Mouse (Mus musculus) erythroid progenitor cell, adult 5-6 weeks (primary cell): ENCODE data around the gene Fzd7. TPM values are rescaled to one million over a fixed set of nuclear protein-coding genes. Genes with fewer than 3 reads are reported as not detected.
A peak's percentile ranks its signal among the peaks of the same experiment; 100 is the strongest.
"Not testable (repeated sequence)": the region's sequence is repeated elsewhere in the genome, so short reads cannot be mapped to it uniquely, and the experiment has no call there.

Experiments
- ATAC-seq: replicated peaks from 2 replicates; pipeline ENCODE4 v1.8.0; 2016; ENCODE audit warnings: moderate number of reproducible peaks, mild to moderate bottlenecking, moderate TSS enrichment, inconsistent platforms; ENCODE audit not compliant: poor library complexity, low FRiP score, severe bottlenecking
- total RNA-seq, 2 experiments: library from RNA; stranded (forward) in 1 of 2; stranded (reverse) in 1 of 2; fragments of 150-400 nt in 1 of 2; fragments of 186-747, 209-891 nt in 1 of 2; gene quantifications; 2 replicates each; pipeline versions ENCODE4 v1.2.3 to v1.2.4; 2015 to 2017; ENCODE audit warnings: low replicate concordance in 2 of 2

The Fzd7 gene
- total RNA-seq (2015; ENCODE audit: low replicate concordance) (1.1 and 5.4 TPM in 2 replicates), total RNA-seq (2017; ENCODE audit: low replicate concordance) (0.45 and 0.77 TPM in 2 replicates)

DNA sequence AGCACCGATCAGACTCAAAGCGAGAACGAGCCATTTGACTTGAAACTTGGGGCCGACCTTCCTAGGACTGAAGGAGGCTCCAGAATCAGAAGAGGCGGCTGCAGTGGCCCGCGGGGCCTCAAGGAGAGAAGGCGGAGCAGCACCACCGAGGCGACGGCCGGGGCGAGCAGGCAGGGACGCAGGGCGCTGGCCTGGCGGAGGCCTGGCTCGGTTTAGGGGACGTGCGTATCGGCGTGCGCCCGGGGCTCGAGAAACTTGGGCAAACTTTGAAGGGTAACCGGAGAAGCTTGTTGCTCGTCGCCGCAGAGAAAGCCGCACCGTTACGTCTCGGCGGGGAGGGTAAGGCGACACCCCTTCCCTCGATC is at the start of gene Fzd7:
Gene Fzd7, plus strand, starts transcription at position 94 of the 365 bp plus-strand sequence.
- ATAC-seq: no peak

- ATAC-seq: no peak
Observed at GRCm38 (mm10) chr1:59433296-59433695, 48.9 kb upstream of the Fzd7 start.

DNA sequence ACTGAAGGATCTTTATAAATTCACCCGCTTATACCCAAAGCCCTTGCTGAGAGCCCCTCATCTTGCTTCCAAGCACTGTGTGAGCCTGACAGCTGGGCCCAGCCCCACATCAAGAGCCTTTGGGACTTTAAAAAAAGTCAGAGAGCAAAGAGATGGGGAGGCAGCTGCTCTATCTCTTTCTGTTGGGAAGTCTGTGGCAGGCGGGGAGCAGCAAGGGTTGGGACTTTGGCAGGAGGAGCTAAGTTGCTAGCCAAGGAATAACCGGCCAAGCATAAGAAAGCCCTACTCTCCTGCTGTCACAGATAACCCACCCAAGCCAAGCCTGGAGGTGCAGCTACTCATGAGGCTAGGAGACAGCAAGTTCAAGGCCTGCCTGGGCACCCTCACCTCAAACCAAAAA is 48.2 kb upstream of the Fzd7 start:
- ATAC-seq: no peak

- ATAC-seq: no peak
Observed at GRCm38 (mm10) chr1:59435270-59435669, 47.0 kb upstream of the Fzd7 start.

GRCm38 (mm10) chr1:59436321-59436720 is 45.9 kb upstream of the Fzd7 start:
- ATAC-seq: no peak

GRCm38 (mm10) chr1:59437927-59438326 is 44.3 kb upstream of the Fzd7 start:
- no peak for ATAC-seq

DNA sequence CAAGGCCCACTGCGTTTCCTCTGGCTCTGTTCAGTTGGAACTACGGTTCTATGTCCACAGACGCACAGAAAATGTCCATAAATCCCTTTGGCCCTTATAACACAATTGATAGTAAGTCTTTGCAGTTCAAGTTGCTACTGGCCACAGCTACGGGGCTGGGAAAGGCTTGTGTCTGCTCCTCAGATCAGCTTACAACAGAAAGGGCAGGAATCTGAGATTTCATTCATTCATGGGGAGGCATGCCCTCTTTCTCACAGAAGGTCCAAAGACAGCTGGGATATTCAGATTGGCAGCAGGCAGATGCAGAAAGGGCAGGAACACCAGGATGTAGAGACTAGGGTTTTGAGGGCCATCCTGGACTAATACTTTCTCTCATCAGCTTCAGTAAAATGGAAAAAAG is 43.9 kb upstream of the Fzd7 start:
- no peak for ATAC-seq

- no peak for ATAC-seq
Observed at GRCm38 (mm10) chr1:59439252-59439651, 43.0 kb upstream of the Fzd7 start.

GRCm38 (mm10) chr1:59439941-59440340 is 42.3 kb upstream of the Fzd7 start:
- ATAC-seq: no peak

DNA sequence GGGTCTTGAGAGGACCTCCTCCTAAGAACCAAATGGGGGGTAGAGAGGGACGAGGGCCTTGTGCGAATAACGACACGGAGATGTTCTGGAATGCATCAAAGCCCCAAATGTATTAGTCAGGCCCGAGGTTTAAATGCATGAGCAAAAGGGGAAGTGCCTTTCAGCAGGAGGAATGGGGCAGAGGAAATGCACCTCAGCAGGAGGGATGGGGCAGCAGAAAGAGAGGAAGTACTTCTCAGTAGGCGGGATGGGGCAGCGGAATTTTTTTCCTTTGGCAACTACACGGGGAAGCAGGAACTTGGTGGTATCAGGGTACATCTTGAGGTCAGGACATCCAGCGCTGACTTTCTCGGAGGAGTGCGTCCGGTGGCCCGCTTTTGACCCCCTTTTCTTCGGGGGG is 39.5 kb upstream of the Fzd7 start:
- not testable (repeated sequence) for ATAC-seq

DNA sequence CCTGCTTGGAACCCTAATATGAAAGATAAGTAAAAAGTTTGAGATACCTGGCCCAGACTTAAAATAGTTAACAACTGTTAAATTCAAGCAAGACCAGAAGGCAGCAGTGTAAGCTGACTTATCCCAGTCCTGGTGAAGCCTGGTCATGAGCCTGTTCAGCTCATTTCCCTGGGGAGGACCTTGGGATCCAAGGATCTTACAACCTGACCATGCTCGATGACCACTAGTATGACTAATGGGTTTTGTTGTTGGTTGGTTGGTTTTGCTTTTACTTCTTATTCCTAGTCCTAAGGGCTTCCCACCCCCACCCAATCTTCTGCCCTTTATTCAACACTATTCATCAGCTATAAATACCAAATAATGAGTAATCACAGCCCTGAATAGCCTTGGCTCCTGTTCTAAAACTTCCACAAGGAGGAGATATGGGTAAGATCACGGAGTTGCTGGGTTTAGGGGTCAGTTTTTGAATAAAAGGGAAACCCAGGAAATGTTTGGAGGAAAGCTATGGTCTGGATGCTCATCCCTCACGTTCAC is 38.0 kb upstream of the Fzd7 start:
- ATAC-seq: no peak

- no peak for ATAC-seq
Observed at GRCm38 (mm10) chr1:59445242-59445641, 37.0 kb upstream of the Fzd7 start.

GRCm38 (mm10) chr1:59448497-59449270 is 33.5 kb upstream of the Fzd7 start:
- no peak for ATAC-seq

DNA sequence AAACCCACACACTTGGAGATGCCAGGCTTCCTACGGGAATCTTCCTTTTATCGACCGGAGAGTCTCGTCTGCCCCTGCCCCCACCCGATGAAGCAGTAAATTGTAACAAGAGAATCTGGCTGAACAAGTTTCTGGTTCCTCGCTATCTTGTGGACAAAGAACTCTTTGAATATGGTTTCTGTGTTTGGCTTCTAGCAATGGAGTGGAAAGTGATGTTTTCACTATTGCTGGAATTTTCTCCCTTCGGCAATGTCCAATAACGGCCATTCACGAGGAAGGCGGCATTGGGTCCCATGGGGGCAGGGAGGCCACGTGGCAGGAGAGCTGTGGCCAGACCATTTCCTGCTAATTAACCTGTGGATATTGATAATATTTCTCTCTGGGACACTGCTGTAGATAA is 32.8 kb upstream of the Fzd7 start:
- no peak for ATAC-seq

- ATAC-seq: 0 out of 2 replicates have a peak, but pooled peaks have one; percentile 34
Observed at GRCm38 (mm10) chr1:59450896-59451295, 31.3 kb upstream of the Fzd7 start.

DNA sequence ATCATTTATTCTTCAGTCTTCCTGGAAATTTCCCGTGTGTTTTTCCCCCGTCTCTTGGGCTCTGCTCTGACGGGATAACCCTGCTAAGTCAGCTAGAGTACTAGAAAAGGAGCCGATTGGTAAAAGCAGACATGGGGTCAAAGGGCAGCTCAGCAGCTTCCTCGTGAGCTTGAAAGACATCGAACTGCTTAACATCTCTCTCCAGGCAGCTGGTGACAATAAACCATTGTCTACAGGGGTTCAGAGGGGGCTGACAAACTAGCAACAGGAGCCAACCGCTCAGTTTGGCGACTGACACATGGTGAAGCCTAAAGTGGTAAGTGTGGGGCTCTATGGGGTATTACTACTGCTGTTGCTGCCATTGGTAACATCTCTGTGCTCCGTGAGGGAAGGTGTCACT is 30.6 kb upstream of the Fzd7 start:
- ATAC-seq: no peak

- no peak for ATAC-seq
Observed at GRCm38 (mm10) chr1:59456825-59457224, 25.4 kb upstream of the Fzd7 start.

GRCm38 (mm10) chr1:59457873-59458272 is 24.4 kb upstream of the Fzd7 start:
- ATAC-seq: no peak

GRCm38 (mm10) chr1:59458886-59459285 is 23.3 kb upstream of the Fzd7 start:
- no peak for ATAC-seq

- ATAC-seq: no peak
Observed at GRCm38 (mm10) chr1:59464696-59465639, 17.3 kb upstream of the Fzd7 start.

GRCm38 (mm10) chr1:59465640-59466008 is 16.6 kb upstream of the Fzd7 start:
- ATAC-seq: no peak
